Mouse (Mus musculus): ENCODE measurements around the gene Cass4. TPM values are rescaled to one million over a fixed set of nuclear protein-coding genes. Genes with fewer than 3 reads are reported as not detected.

Gene Cass4
- total RNA-seq, 2 experiments from 2014 or later, result not detected

DNA sequence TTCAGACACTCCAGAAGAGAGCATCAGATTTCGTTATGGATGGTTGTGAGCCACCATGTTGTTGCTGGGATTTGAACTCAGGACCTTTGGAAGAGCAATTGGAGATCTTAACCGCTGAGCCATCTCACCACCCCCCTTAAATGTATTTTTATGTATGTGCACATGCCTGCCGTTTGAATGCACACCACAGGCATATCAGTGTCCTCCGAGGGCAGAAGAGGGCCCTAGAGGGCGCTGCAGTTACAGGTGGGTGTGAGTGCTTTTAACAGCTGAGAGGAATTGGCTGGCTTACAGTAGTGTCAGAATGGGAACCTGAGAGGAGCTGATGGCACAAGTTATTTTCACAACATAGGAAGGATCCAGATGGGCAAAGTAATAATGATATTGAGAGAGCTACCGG lies 81.4 kb downstream of the Cass4 start:
- peak; percentile 61 for ATAC-seq (replicated peaks; ENCODE audit: low FRiP score, low TSS enrichment, poor library complexity, severe bottlenecking)

DNA sequence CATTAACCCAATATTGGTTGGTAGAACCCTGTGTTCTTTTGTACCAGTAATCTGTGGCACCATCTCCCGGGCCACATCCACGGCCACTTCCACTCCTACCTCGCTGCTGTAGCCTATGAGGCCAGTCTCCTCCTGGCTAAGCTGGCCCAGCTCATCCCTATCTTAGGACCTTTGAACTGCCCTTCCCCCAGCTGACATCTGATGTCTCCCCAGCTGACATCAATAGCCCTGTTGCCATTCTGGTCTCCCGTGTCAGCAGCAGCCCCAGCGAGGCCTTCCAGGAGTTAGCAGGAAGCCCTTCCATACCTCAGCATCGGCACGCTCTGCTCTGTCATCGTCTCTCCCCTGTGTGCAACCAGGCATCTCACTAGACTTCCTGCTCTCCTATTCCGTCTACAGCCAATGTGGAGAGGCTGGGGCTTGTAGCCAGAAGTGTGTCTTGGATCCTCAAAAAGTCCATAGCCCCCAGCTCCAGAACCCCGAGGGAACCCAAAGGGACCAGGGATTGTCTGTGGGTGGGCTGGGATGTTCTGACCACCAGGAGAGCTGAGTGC lies 83.2 kb downstream of the Cass4 start:
- ATAC-seq (replicated peaks; ENCODE audit: low FRiP score, low TSS enrichment, poor library complexity, severe bottlenecking), result no peak

DNA sequence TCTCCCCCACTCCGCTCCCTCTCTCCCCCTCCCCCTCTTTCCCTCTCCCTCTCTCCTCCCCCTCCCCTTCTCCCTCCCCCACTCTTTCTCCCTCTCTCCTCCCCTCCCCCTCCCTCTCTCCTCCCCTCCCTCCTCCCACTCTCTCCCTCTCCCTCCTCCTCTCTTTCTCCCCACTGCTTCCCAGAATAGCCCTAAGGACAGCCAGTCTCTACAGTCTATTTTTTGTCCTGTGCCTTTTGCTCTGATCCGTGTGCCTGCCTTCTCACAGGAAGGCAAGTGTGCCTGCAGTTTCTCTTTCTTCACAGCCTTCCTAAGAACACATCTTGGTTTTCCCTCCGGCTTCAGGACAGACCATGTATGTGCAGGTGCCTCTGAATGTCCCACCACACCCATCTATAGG lies 83.8 kb downstream of the Cass4 start:
- no peak for ATAC-seq (replicated peaks; ENCODE audit: low FRiP score, low TSS enrichment, poor library complexity, severe bottlenecking)

DNA sequence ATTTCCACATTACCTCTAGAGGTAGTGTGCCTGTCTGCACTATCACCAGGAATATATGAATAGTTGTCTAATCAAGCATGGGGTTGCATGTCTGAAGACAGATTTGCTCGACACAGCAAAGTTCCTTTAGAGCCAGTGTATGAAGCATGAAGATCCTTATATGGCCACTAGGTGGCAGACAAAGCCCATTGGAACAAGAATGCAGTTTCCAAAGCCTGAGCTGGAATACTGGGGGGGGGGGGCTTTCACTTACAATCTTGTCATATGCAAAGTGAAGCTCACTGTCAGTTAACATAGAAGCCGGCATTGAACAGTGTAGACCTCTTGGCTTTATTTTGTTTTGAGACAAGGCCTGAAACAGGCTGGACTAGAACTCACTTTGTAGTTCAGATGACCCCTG lies 84.3 kb downstream of the Cass4 start:
- ATAC-seq (replicated peaks; ENCODE audit: low FRiP score, low TSS enrichment, poor library complexity, severe bottlenecking), result peak; percentile 58

DNA sequence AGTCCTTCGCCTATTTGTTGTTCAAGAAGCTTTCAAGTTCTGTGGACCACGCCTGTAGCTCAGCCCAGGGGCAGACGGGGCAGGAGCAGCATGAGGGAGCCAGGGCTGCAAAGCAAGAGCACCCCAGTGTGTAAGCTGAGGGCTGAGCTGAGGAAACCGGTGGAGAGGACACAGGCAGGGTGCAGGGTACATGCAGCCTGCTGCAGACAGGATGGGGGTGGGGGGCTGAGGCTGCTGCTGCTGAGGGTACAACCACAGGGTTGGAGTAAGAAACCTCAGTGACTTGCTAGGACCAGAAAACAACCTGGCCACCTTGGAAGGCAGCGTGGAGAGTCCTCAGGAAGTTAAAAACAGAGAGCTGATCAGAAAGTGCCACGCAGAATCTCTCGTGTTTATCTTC lies 86.7 kb downstream of the Cass4 start:
- no peak for ATAC-seq (replicated peaks; ENCODE audit: low FRiP score, low TSS enrichment, poor library complexity, severe bottlenecking)

DNA sequence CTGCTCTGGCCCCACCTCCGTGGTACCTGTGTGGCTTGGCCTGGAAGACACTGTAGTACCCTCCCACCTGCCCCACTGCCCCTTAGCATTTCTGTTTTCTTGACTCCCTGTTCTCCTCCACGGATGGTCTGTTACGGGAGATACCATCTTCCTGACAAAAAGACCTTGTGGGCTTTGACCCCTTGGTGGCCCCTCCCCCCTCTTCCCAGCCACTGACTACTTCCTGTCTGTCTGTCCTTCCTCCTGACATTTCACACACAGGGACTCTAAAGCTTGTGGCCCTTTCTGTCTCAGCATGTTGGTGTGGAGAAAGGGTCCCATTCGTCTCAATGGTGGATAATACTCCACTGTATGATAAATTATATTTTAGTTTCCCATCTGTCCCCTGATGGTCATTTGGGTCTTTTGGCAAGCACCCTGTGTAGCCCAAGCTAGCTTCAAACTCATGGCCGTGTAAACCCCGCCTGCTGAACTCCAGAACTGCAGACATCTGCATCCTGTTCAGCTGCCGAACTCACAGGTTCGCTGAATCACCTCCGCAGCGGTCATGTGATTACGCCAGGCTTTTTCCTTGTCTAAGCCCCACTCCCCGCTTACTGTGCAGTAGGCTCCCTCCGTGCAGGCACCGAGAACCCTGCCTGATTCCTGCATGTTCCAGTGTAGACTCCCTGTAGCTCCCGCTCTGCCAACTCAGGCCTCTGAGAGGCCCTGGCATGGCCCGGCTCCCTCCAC lies 88.2 kb downstream of the Cass4 start:
- ATAC-seq (replicated peaks; ENCODE audit: low FRiP score, low TSS enrichment, poor library complexity, severe bottlenecking), result no peak

Other genes starting within 250 kb of the Cass4 start
- not detected in 2 replicates for gene Mc3r, start 145.3 kb upstream of the Cass4 start, total RNA-seq (2014; fragmentation: Nextera tagmentation)
- gene Mc3r, start 145.3 kb upstream of the Cass4 start, total RNA-seq (2017), result not detected in 2 replicates
- gene Fam210b, start 48.2 kb upstream of the Cass4 start, total RNA-seq (2014; fragmentation: Nextera tagmentation), result 13.8 and 14.4 TPM in 2 replicates
- gene Fam210b, start 48.2 kb upstream of the Cass4 start, total RNA-seq (2017), result 5.2 and 8.7 TPM in 2 replicates
- gene Aurka, start 23.3 kb upstream of the Cass4 start, total RNA-seq (2014; fragmentation: Nextera tagmentation), result 42.7 and 47.4 TPM in 2 replicates
- gene Aurka, start 23.3 kb upstream of the Cass4 start, total RNA-seq (2017), result 43.9 and 73.8 TPM in 2 replicates
- 25.8 and 32.3 TPM in 2 replicates for gene Cstf1, start 23.1 kb upstream of the Cass4 start, total RNA-seq (2014; fragmentation: Nextera tagmentation)
- 35.5 and 41.8 TPM in 2 replicates for gene Cstf1, start 23.1 kb upstream of the Cass4 start, total RNA-seq (2017)
- gene Rtf2, start 46.8 kb downstream of the Cass4 start, total RNA-seq (2014; fragmentation: Nextera tagmentation), result 38.0 and 65.7 TPM in 2 replicates
- gene Rtf2, start 46.8 kb downstream of the Cass4 start, total RNA-seq (2017), result 132 and 179 TPM in 2 replicates
- not detected in 2 replicates for gene Gcnt7, start 64.8 kb downstream of the Cass4 start, total RNA-seq (2014; fragmentation: Nextera tagmentation)
- not detected in 2 replicates for gene Gcnt7, start 64.8 kb downstream of the Cass4 start, total RNA-seq (2017)
- 2.8 TPM in 1 of 2 replicates, not detected in the other for gene Fam209, start 78.7 kb downstream of the Cass4 start, total RNA-seq (2014; fragmentation: Nextera tagmentation)
- gene Fam209, start 78.7 kb downstream of the Cass4 start, total RNA-seq (2017), result 0.95 and 6.7 TPM in 2 replicates
- gene Tfap2c, start 155.8 kb downstream of the Cass4 start, total RNA-seq (2014; fragmentation: Nextera tagmentation), result not detected in 2 replicates
- gene Tfap2c, start 155.8 kb downstream of the Cass4 start, total RNA-seq (2017), result not detected in 2 replicates